Mouse (Mus musculus): ENCODE results near the gene Gpatch4.

DNA sequence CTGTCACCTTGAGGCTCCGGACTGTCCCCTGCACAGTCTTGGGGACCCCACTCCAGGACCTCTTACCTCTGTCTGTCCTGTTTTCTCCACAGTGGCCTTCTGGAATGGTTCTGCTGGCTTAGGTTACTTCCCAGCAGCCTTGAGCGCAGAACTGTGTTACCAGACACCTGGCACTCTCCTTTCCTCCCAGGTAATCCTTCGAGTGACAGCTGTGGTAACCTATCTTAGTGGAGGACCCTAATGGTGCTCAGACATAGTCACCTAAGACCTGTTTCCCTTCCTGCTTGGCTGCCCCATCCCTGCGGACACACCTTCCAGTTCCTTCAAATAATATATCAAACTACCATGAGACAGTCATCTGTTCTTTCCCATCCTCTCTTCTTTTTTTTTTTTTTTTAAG, 35.3 kb downstream of the Gpatch4 start, which contains the start of gene Ttc24:
- TF ChIP-seq CTCF (IDR thresholded peaks at IDR 0.05; ENCODE audit: extremely low read depth, insufficient read depth, insufficient read length, insufficient replicate concordance) (no peak), POLR2A (IDR thresholded peaks at IDR 0.05; ENCODE audit: low read depth, low read length) (no peak)
